Mouse (Mus musculus) central nervous system, embryonic 14 days (tissue): Measurements from ENCODE around the gene H2-Q10. TPM values are rescaled to one million over a fixed set of nuclear protein-coding genes. Genes with fewer than 3 reads are reported as not detected.

Experiments used
- polyA plus RNA-seq: library from polyadenylated mRNA; depleted of rRNA; stranded (reverse); fragments of >200 nt; gene quantifications from 2 replicates; pipeline ENCODE4 v1.2.3, GENCODE M21; 2012; rRNA removed

Gene H2-Q10
- 0.09 and 0.11 TPM in 2 replicates for polyA plus RNA-seq

DNA sequence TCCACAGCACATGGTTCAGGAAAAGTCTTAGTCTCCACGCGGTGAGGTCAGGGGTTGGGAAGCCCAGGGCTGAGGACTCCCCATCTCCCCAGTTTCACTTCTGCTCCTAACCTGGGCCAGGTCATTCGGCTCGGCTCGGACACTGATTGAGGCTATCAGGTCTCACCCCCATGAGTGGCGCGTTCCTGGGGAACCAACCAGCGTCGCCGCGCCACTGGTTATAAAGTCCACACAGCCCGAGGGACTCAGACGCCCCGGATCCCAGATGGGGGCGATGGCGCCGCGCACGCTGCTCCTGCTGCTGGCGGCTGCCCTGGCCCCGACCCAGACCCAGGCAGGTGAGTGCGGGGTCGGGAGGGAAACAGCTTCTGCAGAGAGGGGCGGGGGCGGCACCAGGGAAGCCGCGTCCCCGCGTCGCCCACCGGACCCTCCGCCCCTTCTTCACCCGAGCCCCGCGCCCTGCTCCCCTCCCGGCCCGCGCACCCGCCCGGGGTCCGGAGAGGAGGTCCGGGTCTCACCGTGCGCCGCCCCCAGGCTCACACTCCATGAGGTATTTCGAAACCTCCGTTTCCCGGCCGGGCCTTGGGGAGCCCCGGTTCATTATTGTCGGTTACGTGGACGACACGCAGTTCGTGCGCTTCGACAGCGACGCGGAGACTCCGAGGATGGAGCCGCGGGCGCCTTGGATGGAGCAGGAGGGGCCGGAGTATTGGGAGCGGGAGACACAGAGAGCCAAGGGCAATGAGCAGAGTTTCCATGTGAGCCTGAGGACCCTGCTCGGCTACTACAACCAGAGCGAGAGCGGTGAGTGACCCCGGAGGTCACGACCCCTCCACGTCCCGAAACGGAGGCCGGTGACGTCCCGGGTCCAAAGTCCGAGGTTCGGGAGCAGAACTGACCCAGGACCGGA is at the start of gene H2-Q10:
Gene H2-Q10, plus strand, starts transcription at position 248 of the 910 bp plus-strand sequence.

DNA sequence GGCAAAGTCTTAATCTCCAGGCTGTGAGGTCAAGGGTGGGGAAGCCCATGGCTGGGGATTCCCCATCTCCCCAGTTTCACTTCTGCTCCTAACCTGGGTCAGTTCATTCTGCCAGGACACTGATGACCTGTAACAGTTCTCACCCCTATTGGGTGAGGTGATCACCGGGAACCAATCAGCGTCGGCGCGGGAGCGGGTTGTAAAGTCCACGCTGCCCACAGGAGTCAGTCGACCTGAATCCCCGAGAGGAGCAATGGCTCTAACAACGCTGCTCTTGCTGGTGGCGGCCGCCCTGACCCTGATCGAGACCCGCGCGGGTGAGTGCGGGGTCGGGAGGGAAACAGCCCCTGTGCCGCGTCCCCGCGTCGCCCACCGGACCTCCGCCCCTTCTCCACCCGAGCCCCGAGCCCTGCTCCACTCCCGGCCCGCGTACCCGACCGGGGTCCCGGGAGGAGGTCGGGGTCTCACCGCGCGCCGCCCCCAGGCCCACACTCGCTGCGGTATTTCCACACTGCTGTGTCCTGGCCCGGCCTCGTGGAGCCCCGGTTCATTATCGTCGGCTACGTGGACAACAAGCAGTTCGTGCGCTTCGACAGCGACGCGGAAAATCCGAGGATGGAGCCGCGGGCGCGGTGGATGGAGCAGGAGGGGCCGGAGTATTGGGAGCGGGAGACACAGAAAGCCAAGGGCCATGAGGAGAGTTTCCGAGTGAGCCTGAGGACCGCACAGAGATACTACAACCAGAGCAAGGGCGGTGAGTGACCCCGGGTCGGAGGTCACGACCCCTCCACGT is 45.1 kb upstream of the H2-Q10 start, which contains the start of gene H2-Q6:
Gene H2-Q6, plus strand, starts transcription at position 227 of the 793 bp plus-strand sequence.

DNA sequence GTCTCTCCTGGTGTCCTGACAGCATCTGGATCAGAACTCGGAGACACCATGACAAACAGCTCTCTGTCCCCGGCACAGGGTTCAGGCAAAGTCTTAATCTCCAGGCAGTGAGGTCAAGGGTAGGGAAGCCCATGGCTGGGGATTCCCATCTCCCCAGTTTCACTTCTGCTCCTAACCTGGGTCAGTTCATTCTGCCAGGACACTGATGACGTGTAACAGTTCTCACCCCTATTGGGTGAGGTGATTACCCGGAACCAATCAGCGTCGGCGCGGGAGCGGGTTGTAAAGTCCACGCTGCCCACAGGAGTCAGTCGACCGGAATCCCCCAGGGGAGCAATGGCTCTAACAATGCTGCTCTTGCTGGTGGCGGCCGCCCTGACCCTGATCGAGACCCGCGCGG is 31.0 kb upstream of the H2-Q10 start, which contains the start of gene H2-Q7:
Gene H2-Q7, plus strand, starts transcription at position 271 of the 400 bp plus-strand sequence.

DNA sequence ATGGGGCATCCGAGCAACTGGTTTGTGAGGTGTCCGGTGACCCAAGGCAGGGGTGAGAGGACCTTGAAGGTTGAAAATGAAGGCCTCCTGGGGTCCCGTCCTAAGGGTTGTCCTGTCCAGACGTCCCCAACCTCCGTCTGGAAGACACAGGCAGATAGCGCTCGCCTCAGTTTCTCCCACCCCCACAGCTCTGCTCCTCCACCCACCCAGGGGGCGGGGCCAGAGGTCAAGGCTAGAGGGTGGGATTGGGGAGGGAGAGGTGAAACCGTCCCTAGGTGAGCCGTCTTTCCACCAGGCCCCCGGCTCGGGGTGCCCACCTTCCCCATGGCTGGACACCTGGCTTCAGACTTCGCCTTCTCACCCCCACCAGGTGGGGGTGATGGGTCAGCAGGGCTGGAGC is 35.9 kb downstream of the H2-Q10 start, which contains the start of gene Pou5f1:
Gene Pou5f1, plus strand, starts transcription at position 243 of the 400 bp plus-strand sequence.

DNA sequence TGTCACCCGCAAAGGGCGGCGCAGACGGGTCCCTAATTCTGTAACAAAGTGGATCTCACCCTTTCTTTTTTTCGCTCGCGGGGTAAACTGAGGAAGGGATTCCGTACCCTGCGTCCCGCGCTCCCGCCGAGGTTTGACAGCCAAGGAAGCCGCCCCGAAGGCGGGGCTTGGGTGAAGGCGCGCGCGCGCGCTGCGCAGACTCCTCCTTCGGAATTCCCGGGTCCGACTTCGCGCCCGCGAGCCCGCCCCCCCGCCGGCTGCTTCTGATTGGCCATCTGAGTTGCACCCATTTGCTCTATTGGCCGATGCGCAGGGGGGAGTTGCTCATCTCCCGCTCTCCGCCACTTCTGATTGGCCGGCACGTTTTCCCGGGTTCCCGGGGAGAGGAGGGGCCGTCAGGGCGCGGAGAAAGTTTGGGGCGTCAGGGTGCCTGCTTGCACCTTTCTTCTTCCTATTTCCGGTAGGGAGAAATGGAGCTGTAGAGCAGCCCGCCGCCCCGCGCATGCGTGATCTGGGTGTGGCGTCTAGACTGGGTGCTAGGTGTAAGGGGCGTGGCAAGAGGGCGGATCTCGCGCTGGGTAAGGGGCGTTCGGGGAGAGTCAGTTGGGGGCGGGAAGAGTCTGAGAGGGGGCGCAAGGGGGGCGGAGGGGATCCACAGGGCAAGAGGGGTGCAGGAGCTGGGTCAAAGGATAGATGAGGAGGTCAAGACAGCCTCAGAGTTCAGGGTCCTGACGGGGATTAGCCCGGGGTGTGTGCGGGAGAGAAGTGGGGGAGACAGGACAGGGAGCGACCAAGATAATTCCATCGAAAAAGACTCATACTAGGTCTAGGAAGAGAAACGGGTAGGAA is 47.0 kb downstream of the H2-Q10 start, which contains the start of the genes Tcf19 and Cchcr1:
Gene Tcf19, minus strand, starts transcription at position 173 of the 849 bp plus-strand sequence.
Gene Cchcr1, plus strand, starts transcription at position 449 of the 849 bp plus-strand sequence.

Other genes starting within 250 kb of the H2-Q10 start
- gene Gm16181, start 249.3 kb upstream of the H2-Q10 start, polyA plus RNA-seq, result not detected in 2 replicates
- gene Atp6v1g2, start 236.4 kb upstream of the H2-Q10 start, polyA plus RNA-seq, result 68.5 and 73.3 TPM in 2 replicates
- 15.6 TPM in 2 replicates for gene Nfkbil1, start 234.3 kb upstream of the H2-Q10 start, polyA plus RNA-seq
- 959 and 1,020 TPM in 2 replicates for gene Ddx39b, start 228.3 kb upstream of the H2-Q10 start, polyA plus RNA-seq
- gene H2-D1, start 207.4 kb upstream of the H2-Q10 start, polyA plus RNA-seq, result 38.6 and 42.0 TPM in 2 replicates
- gene H2-Q1, start 149.7 kb upstream of the H2-Q10 start, polyA plus RNA-seq, result 0.09 and 0.10 TPM in 2 replicates
- 0.92 and 0.94 TPM in 2 replicates for gene H2-Q2, start 127.8 kb upstream of the H2-Q10 start, polyA plus RNA-seq
- 4.9 and 7.0 TPM in 2 replicates for gene H2-Q4, start 90.5 kb upstream of the H2-Q10 start, polyA plus RNA-seq
- gene H2-Q6, start 45.2 kb upstream of the H2-Q10 start, polyA plus RNA-seq, result 0.54 and 0.61 TPM in 2 replicates
- gene H2-Q7, start 30.9 kb upstream of the H2-Q10 start, polyA plus RNA-seq, result 3.8 and 4.5 TPM in 2 replicates
- gene Pou5f1, start 35.9 kb downstream of the H2-Q10 start, polyA plus RNA-seq, result not detected in 2 replicates
- gene Tcf19, start 46.7 kb downstream of the H2-Q10 start, polyA plus RNA-seq, result 27.0 and 27.8 TPM in 2 replicates
- 23.6 and 25.7 TPM in 2 replicates for gene Cchcr1, start 47.0 kb downstream of the H2-Q10 start, polyA plus RNA-seq
- gene Psors1c2, start 63.1 kb downstream of the H2-Q10 start, polyA plus RNA-seq, result 1.1 and 1.2 TPM in 2 replicates
- gene Cdsn, start 82.0 kb downstream of the H2-Q10 start, polyA plus RNA-seq, result 0.02 and 0.13 TPM in 2 replicates
- gene 2300002M23Rik, start 97.4 kb downstream of the H2-Q10 start, polyA plus RNA-seq, result 0.19 TPM in 1 of 2 replicates, not detected in the other
- gene Sfta2, start 131.5 kb downstream of the H2-Q10 start, polyA plus RNA-seq, result 0.33 and 0.34 TPM in 2 replicates
- gene Gm9573, start 156.5 kb downstream of the H2-Q10 start, polyA plus RNA-seq, result not detected in 2 replicates
- 0.06 and 0.15 TPM in 2 replicates for gene Mucl3, start 173.6 kb downstream of the H2-Q10 start, polyA plus RNA-seq
- gene Vars2, start 197.5 kb downstream of the H2-Q10 start, polyA plus RNA-seq, result 35.4 and 37.4 TPM in 2 replicates
- 31.1 and 34.8 TPM in 2 replicates for gene Gtf2h4, start 203.7 kb downstream of the H2-Q10 start, polyA plus RNA-seq
- 94.3 and 115 TPM in 2 replicates for gene Ddr1, start 234.5 kb downstream of the H2-Q10 start, polyA plus RNA-seq